Mouse (Mus musculus) neutrophil, adult 5-6 weeks (primary cell): ENCODE results near the gene Gm44805. TPM values are rescaled to one million over a fixed set of nuclear protein-coding genes. Genes with fewer than 3 reads are reported as not detected.
A peak's percentile ranks its signal among the peaks of the same experiment; 100 is the strongest.

Experiments used
- ATAC-seq: fragments of 151-379, 151-347 bp; 2 replicates; pipeline ENCODE4 v1.8.0; 2017; ENCODE audit warnings: mild to moderate bottlenecking, moderate TSS enrichment; ENCODE audit not compliant: insufficient number of reproducible peaks, poor library complexity, low FRiP score, severe bottlenecking; ENCODE audit errors: extremely low read depth
- total RNA-seq: library from RNA; stranded (forward); fragments of 200-1000 nt; gene quantifications from 2 replicates; pipeline ENCODE4 v1.2.3, GENCODE M21; 2017

Gene Gm44805
- total RNA-seq, 1 experiment from 2014 or later: not detected

DNA sequence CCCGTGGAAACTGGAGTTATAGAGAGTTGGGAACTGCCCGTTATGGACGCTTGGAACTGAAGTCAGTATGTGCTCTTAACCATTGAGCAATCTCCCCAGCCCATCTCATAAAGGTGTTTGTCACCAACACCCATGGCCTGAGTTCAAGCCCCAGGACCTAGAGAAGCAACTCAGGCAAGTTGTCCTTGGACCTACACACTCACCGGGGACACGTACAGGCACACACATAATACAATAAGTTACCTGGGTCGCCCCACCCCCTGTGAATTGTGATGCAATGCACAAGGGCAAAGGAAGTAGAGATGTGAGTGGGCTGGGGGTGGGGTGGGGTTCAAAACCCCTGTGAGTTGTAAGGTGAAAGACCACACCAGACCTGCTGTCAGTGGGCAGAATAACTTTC, 5.3 kb upstream of the Gm44805 start:
- no peak for ATAC-seq

DNA sequence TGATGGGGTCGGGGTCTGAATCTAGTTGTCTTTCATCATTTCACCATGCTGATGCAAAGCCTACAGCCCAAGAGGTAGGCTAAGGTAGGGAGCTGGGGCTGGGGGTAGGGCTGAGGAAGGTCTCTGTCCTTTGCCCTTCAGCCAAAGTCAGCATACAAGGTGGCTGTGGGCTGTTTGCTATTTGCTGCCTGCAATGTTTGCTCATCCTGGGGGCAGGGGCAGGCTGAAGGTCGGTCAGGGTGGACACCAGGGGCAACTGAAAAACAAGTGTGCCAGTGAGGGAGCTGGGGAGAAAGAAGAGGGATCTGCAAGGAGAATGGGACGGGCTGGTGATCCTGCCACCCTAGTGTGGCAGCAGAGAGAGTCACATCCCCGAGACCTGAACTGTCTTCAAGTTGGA, 4.2 kb upstream of the Gm44805 start:
- ATAC-seq: no peak

DNA sequence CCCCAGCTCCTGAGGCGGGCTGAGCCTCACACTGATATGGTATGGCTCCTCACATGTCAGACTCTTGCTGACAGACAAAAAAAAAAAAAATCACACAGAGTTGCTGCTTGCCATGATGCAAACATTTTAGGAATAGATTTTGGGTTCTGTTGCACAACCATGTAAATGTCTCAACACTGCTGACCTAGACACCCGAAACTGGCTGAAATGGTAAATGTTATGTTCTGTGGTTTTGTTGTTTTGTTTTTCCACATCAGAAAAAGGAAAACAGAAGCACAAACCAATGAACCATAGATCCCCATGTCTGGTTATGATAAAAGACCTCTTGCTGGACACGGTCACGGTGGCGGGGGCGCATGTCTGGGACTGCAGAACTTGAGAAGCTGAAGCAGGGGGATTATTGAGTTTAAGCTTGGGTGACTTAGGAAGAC, 2.6 kb upstream of the Gm44805 start:
- ATAC-seq: peak; percentile 43

DNA sequence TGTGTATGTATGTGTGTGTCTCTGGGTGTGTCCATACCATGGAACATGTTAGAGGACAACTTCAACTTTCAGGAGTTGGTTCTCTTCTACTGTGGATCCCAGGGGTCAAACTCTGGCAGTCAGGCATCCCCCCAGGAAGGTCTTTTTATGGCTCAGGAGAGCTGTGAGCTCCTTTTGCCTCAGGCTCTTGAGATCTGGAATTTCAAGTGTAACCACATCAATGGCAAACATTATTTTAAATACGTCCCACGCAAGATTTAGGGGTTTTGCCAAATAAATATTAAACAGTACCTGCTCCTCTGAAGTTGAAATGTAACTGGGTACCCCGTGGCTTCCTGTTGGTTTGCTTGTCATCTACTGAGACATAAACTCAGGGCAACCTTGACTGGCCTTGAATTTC, 1.8 kb upstream of the Gm44805 start:
- ATAC-seq: no peak

DNA sequence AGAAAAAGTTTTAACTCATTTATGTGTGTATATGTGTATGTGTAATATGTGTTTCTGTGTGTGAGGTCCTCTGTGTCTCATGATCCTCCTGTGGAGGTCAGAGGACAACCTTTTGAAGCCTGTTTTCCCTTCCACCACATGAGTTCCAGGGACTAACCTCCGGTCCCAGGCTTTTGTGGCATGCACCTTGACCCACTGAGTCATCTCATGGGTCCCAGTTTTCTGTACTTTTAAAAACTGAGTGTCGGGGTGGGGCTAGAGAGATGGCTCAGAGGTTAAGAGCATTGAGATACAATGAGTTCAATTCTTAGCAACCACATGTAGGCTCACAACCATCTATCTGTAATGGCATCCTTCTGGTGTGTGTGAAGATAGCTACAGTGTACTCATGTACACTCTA, 521 bp downstream of the Gm44805 start:
- no peak for ATAC-seq

DNA sequence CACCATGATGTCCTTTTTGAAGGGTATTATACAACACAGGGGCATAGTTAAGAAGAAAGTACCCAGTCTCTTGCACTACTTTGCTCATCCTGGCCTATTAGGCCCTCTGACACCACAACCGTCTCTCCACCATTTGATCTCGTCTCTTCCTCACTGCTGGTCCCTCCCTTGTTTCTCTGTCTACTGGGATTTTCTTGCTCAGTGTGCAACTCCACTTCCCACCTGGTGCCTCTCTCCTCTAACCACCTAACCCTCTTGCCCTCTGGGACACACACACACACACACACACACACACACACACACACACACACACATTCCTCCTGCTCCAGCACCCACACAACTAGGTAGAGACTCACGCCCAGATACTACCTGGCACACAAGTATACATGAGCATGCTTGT, 2.3 kb downstream of the Gm44805 start:
- no peak for ATAC-seq

DNA sequence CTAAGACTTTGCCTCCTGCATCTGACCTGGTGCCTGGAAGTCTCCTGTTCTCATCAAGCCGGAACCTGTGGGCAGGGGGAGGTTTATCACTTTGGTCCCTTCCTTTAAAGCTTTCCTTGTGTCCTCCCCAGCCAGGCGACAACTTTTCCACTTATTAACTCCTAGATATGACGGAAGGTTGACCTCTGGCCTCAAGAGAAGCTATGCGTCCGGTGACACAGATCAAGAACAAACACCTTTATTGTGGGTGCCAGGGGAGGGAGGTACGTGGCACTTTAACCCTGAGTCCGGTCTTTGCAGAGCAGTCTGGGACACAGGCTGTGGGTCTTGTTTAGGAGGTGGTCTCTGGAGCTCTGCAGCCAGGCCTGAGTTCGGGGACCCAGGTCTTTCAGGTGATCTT, 3.4 kb downstream of the Gm44805 start, which contains the start of gene Apoc2:
TSS of gene Apoc2 (minus strand) at position 70 of the 400 bp plus-strand sequence.
- no peak for ATAC-seq

DNA sequence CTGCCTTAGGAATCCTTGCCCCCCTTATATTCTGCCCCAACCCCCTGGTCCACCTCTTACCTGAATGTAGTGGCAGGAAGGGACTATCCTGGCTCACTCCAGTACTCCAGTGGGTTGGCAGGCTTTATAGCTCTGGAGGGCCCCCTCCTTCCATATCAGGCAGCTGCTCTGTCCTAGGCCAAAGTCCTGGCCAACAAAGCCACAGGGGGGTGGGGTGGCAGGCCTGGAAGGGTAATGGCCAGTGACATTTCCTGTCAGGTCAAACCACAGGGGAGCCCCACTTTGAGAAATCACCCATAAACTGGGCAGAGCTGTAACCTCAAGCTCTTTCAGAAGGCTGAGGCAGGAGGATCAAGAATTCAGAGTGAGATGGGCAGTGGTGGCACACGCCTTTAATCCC, 4.6 kb downstream of the Gm44805 start:
- no peak for ATAC-seq

DNA sequence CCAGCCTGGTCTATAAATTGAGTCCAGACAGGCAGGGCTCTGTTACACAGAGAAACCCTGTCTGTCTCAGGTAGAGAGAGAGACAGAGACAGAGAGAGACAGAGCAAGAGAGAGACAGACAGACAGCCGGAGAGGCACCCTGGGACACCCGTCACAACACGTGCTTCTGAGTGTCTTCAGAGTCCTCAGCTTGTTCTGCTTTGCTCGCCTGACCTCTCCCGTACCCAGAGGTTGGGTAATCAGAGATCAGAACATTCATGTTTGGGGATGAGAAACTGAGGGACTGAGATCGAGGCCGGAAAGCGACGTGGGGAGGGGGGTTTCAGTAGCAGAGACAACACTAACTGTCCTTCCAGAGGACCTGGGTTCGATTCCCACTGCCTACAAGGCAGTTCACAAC, 5.4 kb downstream of the Gm44805 start:
- ATAC-seq: 0 out of 2 replicates have a peak, but pooled peaks have one; percentile 33

DNA sequence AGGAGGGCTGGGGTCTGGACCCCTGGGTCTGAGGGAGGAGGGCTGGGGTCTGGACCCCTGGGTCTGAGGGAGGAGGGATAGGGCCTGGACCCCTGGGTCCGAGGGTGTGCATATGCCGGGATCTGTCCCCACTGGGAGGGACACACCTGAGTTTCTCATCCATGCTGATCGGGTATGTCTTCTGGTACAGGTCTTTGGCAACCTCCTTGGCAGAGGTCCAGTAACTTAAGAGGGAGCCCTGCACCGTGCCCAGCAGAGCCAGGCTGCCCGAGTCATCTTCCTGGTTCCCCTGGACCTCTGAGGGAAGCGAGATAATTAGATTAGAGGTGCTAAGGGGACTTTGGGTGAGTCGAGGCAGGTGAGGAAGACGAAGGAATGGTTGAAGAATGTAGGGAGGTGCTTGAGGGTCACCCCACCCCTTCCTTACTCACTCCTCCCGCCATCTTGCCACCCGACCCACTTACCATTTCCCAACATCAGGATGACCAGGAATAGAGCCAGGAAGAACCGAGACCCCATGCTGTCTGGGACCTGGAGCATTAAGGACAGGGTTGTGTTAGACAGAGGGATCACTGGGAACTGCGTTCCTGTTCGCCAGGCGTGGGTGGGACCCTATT, 8.0 kb downstream of the Gm44805 start:
- ATAC-seq: no peak

DNA sequence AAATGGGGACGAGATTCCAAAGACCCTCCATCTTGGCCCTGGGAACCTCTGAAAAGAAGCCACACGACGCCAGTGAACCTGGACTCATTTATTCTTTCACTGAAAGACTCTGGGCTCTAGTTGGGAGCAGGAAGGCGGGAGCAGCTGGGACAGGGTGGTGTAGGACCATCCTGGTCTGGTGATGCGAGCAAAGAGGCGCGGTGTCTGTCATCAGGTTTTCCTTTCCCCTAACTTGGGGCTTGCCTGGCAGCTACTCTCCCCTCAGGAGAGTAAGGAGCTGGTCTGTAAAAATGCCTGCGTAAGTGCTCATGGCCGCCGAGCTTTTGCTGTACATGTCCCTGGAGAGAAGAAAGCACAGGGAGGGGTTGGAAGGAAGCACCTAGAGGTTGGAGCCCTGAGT, 9.7 kb downstream of the Gm44805 start:
- no peak for ATAC-seq

DNA sequence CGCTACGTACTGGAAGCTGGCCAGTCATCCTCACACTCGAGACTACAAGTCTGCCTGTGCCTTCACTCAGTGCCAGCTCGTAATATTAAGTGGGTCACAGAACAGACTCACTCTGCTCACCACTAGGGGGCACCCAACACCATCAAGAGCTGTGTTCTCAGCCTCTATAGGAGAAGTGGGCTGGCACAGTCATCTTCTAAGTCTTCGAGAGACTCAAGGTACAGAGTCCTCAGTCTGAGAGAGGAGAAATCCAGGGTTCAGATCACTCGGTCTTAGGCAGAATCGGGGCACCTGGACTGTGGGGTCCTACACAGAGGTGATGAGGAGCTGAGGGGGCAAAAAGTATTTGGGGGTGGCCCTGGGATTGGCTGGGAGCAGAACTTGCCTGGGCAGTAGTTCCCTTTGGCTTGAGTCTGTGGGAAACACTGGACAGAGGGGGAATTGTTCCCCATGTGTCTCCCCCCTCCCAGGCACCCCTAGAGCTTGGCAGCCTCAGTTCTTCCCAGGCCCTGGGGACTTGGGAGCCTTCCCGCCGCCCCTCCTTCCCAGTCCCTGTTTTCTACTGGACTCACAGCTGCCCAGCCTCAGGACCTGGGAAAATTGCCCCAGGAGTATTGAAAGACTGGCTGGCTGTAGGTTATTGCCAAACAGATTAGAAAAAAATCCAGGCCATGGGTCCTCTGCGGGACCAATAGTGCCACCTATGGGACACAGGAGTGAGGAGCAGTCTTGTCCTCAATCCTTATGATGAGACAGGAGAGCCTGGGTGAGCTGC, 12.1 kb downstream of the Gm44805 start:
- peak; percentile 73 for ATAC-seq

DNA sequence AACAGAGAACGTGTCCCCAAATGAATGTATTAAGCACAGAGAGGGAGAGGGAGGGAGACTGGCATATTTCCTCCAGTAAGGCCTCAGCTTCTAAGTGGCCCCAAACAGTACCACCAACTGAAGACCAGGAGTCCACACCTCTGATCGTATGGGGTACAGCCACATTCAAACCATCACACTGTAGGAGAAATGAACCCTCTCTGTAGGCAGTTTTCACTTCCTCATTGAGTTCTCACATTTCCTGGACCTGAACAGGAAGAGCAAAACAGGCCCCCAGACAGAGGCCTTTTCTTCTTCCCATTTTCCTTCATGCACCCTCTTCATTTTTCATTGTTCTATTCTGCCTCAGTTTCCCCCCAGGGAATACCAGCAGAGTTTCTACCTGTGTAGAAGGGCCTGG, 13.8 kb downstream of the Gm44805 start:
- ATAC-seq: peak; percentile 14; the same call in 1 of the 2 replicates

DNA sequence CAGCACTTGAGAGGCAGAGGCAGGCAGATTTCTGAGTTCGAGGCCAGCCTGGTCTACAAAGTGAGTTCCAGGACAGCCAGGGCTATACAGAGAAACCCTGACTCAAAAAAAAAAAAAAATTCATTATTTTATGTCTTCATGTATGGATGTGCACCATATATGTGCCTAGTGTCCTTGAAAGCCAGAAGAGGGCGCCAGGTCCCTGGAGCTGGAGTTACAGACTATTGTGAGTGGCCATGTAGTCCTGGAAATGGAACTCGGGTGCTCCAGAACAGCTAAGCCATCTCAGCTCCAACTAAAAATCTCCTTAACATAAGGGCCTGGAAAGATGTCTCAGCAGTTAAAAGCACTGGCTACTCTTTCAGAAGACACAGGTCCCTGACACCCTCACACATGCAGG, 14.5 kb downstream of the Gm44805 start:
- ATAC-seq: no peak

DNA sequence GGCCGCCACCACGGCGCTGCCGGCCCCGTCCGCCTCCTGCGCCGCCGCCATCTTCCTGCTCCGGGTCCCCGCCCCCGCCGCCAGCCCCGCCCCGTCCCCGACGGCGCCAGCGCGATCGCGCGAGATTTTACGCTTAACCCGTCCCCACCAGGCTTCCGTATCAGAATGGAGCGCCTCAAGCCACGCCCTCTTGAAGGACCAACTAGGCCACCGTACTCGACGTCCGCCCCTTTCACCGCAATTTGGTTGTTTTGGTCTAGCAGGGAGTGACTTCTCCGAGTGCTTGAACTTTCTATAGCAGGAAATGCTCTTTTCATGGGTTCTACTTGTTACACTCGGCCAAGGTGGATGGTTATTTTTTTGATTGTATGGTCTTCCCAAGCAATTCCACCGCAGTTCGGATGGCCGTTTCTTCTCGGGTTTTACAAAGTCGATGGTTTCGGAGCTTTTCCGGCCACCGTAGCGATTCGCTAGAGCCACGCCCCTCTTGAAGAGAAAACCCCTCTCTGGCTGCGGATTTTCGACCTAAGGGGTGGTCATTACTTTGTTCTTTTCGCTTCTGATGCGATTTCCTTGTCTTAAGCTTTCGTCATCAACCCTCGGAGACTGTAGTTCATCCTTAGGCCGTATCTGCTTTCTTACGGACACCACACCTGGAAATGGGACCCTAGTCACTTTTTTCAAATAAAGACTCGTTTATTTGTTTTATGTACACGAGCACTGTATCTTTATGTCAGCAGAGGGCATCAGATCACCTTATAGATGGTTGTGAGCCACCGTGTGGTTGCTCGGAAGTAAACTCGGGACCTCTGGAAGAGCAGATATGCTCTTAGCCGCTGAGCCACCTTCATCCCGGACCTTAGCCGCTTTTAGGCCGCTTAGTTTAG, 16.0 kb downstream of the Gm44805 start, which contains the start of gene Clptm1:
TSS of gene Clptm1 (minus strand) at position 79 of the 887 bp plus-strand sequence.
- peak; percentile 78 for ATAC-seq

DNA sequence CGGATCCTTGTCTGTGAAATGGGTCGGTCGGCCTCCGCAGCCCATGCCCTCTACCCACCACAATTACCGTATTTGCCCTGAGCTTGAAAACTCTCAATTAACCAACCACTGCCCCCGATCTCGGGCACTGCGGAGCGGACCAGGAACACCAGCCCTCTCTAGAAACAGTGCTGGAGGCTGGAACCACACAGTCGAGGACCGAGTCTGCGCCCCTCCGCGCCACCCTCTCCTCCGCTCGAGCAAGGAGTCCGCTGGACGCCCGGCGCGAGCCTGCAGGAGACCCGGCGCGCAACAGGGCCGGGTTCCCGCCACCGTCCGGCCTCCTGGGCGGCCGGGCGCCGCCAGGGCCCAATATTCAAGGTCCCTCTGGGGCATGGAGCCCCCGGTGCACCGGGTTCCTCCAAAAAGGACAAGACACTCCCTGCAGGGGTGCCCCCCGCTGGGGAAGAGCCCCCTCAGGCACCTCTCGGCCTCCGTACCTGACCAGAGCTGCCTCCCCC, 16.7 kb downstream of the Gm44805 start:
- ATAC-seq: no peak

DNA sequence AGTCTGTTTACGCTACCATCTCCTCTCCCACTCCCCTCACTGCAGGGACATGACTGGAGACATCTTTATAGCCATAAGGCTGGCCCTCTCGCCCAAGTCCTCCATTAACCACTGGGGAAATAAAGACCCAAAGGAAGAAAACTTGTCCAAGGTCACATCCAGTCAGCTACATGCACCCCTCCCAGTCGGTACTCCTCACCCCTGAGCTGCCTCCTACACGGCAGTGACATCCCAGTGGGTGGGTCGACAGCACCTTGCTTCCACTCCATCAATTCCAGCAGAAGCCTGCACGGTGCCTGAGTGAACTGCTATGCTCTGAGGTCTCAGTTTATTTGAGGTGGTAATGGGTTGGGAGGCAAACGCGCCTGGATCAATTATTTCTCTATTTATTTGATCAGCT, 17.3 kb downstream of the Gm44805 start:
- ATAC-seq: no peak

DNA sequence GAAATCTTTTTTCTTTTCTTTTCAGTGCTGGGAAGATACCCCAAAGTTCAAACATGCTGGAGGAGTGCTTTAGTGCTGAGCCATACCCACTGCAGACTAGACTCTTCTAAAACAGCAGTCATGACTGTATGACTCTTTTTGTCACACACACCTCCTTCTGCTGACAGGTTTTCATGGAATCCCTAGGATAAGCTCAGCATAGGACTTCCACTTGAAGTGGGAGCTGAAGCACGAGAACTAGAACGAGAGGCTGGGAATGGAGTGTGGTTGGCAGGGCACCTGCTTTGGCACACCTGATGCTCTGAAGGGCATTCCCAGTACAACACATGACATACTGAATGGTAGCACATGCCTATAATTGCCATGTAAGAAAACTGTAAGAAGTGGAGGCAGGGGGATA, 28.6 kb downstream of the Gm44805 start:
- ATAC-seq: no peak

DNA sequence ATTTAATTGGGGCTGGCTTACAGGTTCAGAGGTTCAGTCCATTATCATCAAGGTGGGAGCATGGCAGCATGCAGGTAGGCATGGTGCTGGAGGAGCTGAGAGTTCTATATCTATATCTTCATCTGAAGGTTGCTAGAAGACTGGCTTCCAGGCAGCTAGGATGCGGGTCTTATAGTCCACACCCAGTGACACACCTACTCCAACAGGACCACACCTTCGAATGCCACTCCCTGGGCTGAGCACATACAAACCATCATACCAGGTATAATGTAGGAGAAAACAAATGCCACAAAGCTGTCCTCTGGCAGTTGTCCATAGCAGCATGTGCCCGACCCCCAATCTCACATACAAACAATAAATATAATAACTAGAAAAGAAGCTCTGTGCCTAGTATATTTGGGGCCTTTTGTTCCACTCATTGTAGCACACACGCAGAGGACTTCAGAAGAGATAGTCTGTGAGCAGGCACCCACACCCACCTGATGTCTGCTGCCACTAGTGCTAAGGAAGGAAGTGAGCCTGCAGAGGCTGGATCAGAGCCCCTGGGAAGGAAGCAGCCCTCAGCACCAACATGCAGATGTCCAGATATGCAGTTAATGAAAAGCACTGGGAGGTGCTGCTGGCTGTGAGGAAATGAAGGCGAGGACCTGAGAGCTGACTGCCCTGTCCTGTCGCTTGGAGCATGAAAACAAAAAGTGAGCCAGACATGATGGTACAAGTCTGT, 30.0 kb downstream of the Gm44805 start:
- ATAC-seq: no peak
